Comparison of ENCODE assay signal across 10 mouse cellular contexts in the genomic region with DNA sequence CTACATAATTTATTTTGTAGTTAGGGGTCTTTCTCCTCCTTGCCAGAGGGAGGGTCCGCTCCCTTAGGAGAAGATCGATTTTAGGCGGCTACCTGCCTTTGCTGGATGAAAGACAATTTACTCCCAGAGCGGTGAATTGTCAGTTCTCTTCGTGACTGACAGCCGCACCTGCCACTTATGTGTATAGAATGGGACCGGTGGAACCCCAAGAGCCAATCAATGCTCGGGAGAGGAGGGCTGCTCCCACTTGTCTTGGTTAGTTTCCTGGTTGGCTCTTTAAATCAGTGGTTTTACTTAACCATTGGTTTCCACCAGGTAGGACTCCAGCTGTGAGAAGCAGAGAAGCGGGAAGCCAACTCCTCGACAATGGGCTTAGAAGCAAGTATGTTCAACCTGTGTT. TPM values are rescaled to one million over a fixed set of nuclear protein-coding genes. Genes with fewer than 3 reads are reported as not detected.
DNase-seq lines count a peak whose midpoint lies in the region; ATAC-seq and TF ChIP-seq lines count a peak whose summit lies in the region.
"Had no signal": no experiment of that assay in that cellular context is flagged by ENCODE, and none has a peak within 500 bp of the region (broad histone marks: within the 10 kb centered on the region; RNA-seq: fewer than 3 reads in every experiment).

No protein-coding gene starts in this region.

- H3K4me2 ChIP-seq in intestine, embryonic 16.5 days (ENCODE audit: low read depth, low read length) = peak overlapping the region; percentile 99

- peak overlapping the region; percentile 72 for H3K4me3 ChIP-seq in intestine, embryonic 16.5 days (ENCODE audit: low read length)
- peak overlapping the region; percentile 11; the same call in 1 of the 2 replicates for H3K4me3 ChIP-seq in small intestine, adult 2 months (ENCODE audit: low read depth, low read length)

- no peaks in the 10 kb centered on the region for H3K4me1 ChIP-seq in intestine, embryonic 16.5 days (ENCODE audit: control insufficient read depth, insufficient read depth, low read length)
- no peaks in the 10 kb centered on the region for H3K4me1 ChIP-seq in small intestine, adult 2 months (ENCODE audit: control insufficient read depth, insufficient read depth, insufficient read length, low read length)

- no peak overlapping the region for H3K9ac ChIP-seq in intestine, embryonic 16.5 days (ENCODE audit: low read depth, low read length)

- peak; percentile 8 for DNase-seq in urinary bladder, adult 18-20 months (ENCODE audit: low spot score in 2 of 2)
- DNase-seq in urinary bladder, postnatal 10 days (ENCODE audit: low spot score) = no peak
- DNase-seq in forelimb bud, embryonic 11.5 days (ENCODE audit: low read depth, low spot score) = peak; percentile 30
- DNase-seq in left cerebral cortex, postnatal 10 days (ENCODE audit: extremely low spot score in 1 of 2, low spot score in 2 of 2) = peak; percentile 53 to 78
- DNase-seq in lung, postnatal 4 days = peak; percentile 57 to 66
- DNase-seq in gastrocnemius, postnatal 10 days = no peak

- no peaks in the 10 kb centered on the region for H3K36me3 ChIP-seq in intestine, embryonic 16.5 days (ENCODE audit: control insufficient read depth, insufficient read depth, low read length)
- H3K36me3 ChIP-seq in small intestine, adult 2 months (ENCODE audit: control insufficient read depth, insufficient read depth, low read length) = no peaks in the 10 kb centered on the region

- no peak overlapping the region for H3K27ac ChIP-seq in intestine, embryonic 16.5 days (ENCODE audit: low read length)
- H3K27ac ChIP-seq in small intestine, adult 2 months (ENCODE audit: insufficient read depth, low read depth, low read length) = no peak overlapping the region
- H3K27ac ChIP-seq: macrophage had no signal

- H3K27me3 ChIP-seq in intestine, embryonic 16.5 days (replicated peaks; ENCODE audit: control insufficient read depth, insufficient read depth, low read length) = no peaks in the 10 kb centered on the region; the same call in 1 of the 2 replicates
- peaks cover 13% of the 10 kb centered on the region; the same call in 1 of the 2 replicates for H3K27me3 ChIP-seq in small intestine, adult 2 months (ENCODE audit: control insufficient read depth, insufficient read depth, low read length)
- H3K27me3 ChIP-seq: CH12.LX had no signal

- no peak for TF ChIP-seq POLR2A in small intestine, adult 2 months (IDR thresholded peaks at IDR 0.05; ENCODE audit: low read depth, low read length)

- intact Hi-C loops in left cerebral cortex, postnatal 10 days (cut with DNase I) = loop anchor here (10.0 kb wide), 1 partner anchor 121 kb away; no protein-coding TSS in a partner anchor

- 8% methylated on average over 10 of the region's 10 CpGs for WGBS in intestine, embryonic 16.5 days
- WGBS in small intestine, adult 2 months = 4% methylated on average over 10 of the region's 10 CpGs

- H3K9me3 ChIP-seq in intestine, embryonic 16.5 days (ENCODE audit: control insufficient read depth, low read length) = 0 out of 2 replicates have a peak, but pooled peaks cover 3% of the 10 kb centered on the region

- no peak for TF ChIP-seq CTCF in small intestine, adult 2 months (IDR thresholded peaks at IDR 0.05; ENCODE audit: extremely low read depth, insufficient read length, insufficient replicate concordance, low read depth, low read length)

- peak; percentile 90 for ATAC-seq in intestine, embryonic 16.5 days

RNA-seq across cellular contexts. Expression of a gene that starts 1.1 kb away (rescaled TPM):
- 4.0 and 4.3 TPM in 2 replicates for polyA plus RNA-seq in intestine, embryonic 16.5 days (2015; fragmentation: Nextera tagmentation; extraction: Ambion mirVana)
- 100 to 1,000 TPM; 253 to 265 TPM for total RNA-seq in left cerebral cortex, postnatal 10 days (2021)
- polyA plus RNA-seq in small intestine, adult 2 months (2012; rRNA removed) = 0.25 and 0.89 TPM in 2 replicates
- 1 to 10 TPM; 1.4 to 1.5 TPM for total RNA-seq in gastrocnemius, postnatal 10 days (2021)
- total RNA-seq: CH12.LX had no signal
- polyA plus RNA-seq: macrophage had no signal

Comparison
In these comparisons a context has a peak if more than half of its experiments do, and no peak if none do; other contexts are left out.
1. DNase-seq: peak in urinary bladder, adult 18-20 months (2 of 2), forelimb bud, embryonic 11.5 days (single experiment), left cerebral cortex, postnatal 10 days (2 of 2) and lung, postnatal 4 days (2 of 2); none in urinary bladder, postnatal 10 days (single experiment) and gastrocnemius, postnatal 10 days (single experiment).
2. RNA of a gene that starts 1.1 kb away (total RNA-seq): 253 to 265 TPM in left cerebral cortex, postnatal 10 days; 1.4 to 1.5 TPM in gastrocnemius, postnatal 10 days; every median in the first group is over 100 times any median in the second.